Mouse (Mus musculus) midbrain, embryonic 13.5 days (tissue): ENCODE data around the gene Drc1. TPM values are rescaled to one million over a fixed set of nuclear protein-coding genes. Genes with fewer than 3 reads are reported as not detected.

Experiments used
- ATAC-seq: fragments of 200-750 bp; cut with Nextera tagmentation; 2 replicates; pipeline ENCODE4 v1.8.0; 2017; ENCODE audit warnings: mild to moderate bottlenecking, moderate TSS enrichment, moderate library complexity
- H3K27ac ChIP-seq: fragments of 300-500 bp; sonication (generic); 2 replicates; pipeline ENCODE4 v1.5.1; 2015; ENCODE audit warnings: inconsistent platforms, mild to moderate bottlenecking, moderate library complexity
- H3K27me3 ChIP-seq: fragments of 300-500 bp; sonication (generic); 2 replicates; pipeline ENCODE4 v1.6.1; 2015; ENCODE audit warnings: mild to moderate bottlenecking, inconsistent platforms
- H3K36me3 ChIP-seq: fragments of 300-500 bp; sonication (generic); 2 replicates; pipeline ENCODE4 v1.6.1; 2015; ENCODE audit warnings: mild to moderate bottlenecking, inconsistent platforms
- H3K4me1 ChIP-seq: fragments of 300-500 bp; sonication (generic); replicated peaks from 2 replicates; pipeline ENCODE4 v1.6.1; 2015; ENCODE audit warnings: inconsistent platforms
- H3K4me2 ChIP-seq: fragments of 300-500 bp; sonication (generic); replicated peaks from 2 replicates; pipeline ENCODE4 v1.6.1; 2015; ENCODE audit warnings: moderate library complexity, mild to moderate bottlenecking, inconsistent platforms
- H3K4me3 ChIP-seq: fragments of 300-500 bp; sonication (generic); replicated peaks from 2 replicates; pipeline ENCODE4 v1.5.1; 2015; ENCODE audit warnings: mild to moderate bottlenecking, inconsistent platforms
- H3K9ac ChIP-seq: fragments of 300-500 bp; sonication (generic); replicated peaks from 2 replicates; pipeline ENCODE4 v1.6.1; 2015; ENCODE audit warnings: mild to moderate bottlenecking, inconsistent platforms
- H3K9me3 ChIP-seq: fragments of 300-500 bp; sonication (generic); 2 replicates; pipeline ENCODE4 v1.6.1; 2016; ENCODE audit warnings: mild to moderate bottlenecking, inconsistent platforms
- WGBS: fragments of 180-500 bp; shearing (Covaris S2); methylation state at CpG from one replicate; pipeline ENCODE4 v1.1.7; 2015; 5-methylcytosine and 5-hydroxymethylcytosine counted together
- polyA plus RNA-seq: library from polyadenylated mRNA; unstranded; fragments of >200 nt; fragmentation: Nextera tagmentation; extraction: Ambion mirVana; gene quantifications from 2 replicates; pipeline ENCODE4 v1.2.1, GENCODE M21; 2015

Gene Drc1
- polyA plus RNA-seq, 1 experiment from 2014 or later, result 3.0 TPM

GRCm38 (mm10) chr5:30341601-30342365 lies 60.6 kb downstream of the Drc1 start:
- WGBS, result 82% methylated on average over 11 of the region's 11 CpGs
- peaks cover 7% of the 10 kb centered on the region for H3K4me1 ChIP-seq
- no peak for ATAC-seq
- H3K27me3 ChIP-seq, result peaks cover 22% of the 10 kb centered on the region
- H3K4me3 ChIP-seq, result no peak overlapping the region
- H3K4me2 ChIP-seq, result no peak overlapping the region
- no peak overlapping the region for H3K9ac ChIP-seq
- H3K9me3 ChIP-seq, result no peaks in the 10 kb centered on the region
- H3K27ac ChIP-seq, result no peak overlapping the region
- no peaks in the 10 kb centered on the region for H3K36me3 ChIP-seq

DNA sequence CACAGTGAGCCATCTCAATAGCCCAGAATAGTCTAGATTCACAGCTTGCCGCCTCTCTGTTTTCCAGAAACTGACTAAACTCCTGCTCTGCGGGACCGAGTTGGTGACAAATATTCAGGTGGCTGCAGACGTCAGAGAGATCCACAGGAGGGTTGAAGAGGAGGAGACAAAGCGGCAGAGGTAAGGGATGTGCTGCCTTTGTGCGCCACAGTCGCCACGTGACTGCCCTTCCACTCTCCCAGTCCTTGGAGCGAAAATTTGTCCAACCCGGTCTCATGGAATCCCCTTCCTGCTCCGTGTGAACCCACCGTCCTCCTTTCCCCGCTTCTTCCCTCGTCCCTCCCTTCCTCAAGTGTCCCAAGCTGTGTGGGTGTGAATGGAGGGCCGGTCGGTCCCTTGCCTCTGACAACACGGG lies 61.4 kb downstream of the Drc1 start:
- Histone ChIP-seq H3K4me1 (peaks cover 7% of the 10 kb centered on the region), H3K9me3 (no peaks in the 10 kb centered on the region), H3K27me3 (peaks cover 22% of the 10 kb centered on the region), H3K4me2 (peak overlapping the region; percentile 51), H3K36me3 (no peaks in the 10 kb centered on the region), H3K4me3 (peak overlapping the region; percentile 27), H3K9ac (no peak overlapping the region; the same call in 1 of the 2 replicates), H3K27ac (no peak overlapping the region)
- peak; percentile 45; the same call in 1 of the 2 replicates for ATAC-seq
- WGBS, result 4% methylated on average over 17 of the region's 17 CpGs

GRCm38 (mm10) chr5:30343107-30343506 lies 61.9 kb downstream of the Drc1 start:
- peak overlapping the region; percentile 51 for H3K4me2 ChIP-seq

GRCm38 (mm10) chr5:30343886-30344285 lies 62.7 kb downstream of the Drc1 start:
- Histone ChIP-seq H3K36me3 (no peaks in the 10 kb centered on the region), H3K4me2 (no peak overlapping the region), H3K4me3 (no peak overlapping the region), H3K9ac (no peak overlapping the region), H3K9me3 (no peaks in the 10 kb centered on the region), H3K27ac (no peak overlapping the region), H3K4me1 (peaks cover 7% of the 10 kb centered on the region), H3K27me3 (peaks cover 22% of the 10 kb centered on the region)
- no peak for ATAC-seq
- 79% methylated on average over 5 of the region's 5 CpGs for WGBS

More at GRCm38 (mm10) chr5:30343107-30343506, 61.9 kb downstream of the Drc1 start:
- no peaks in the 10 kb centered on the region for H3K9me3 ChIP-seq
- peak overlapping the region; percentile 27 for H3K4me3 ChIP-seq
- H3K27ac ChIP-seq, result no peak overlapping the region
- H3K9ac ChIP-seq, result no peak overlapping the region; the same call in 1 of the 2 replicates
- H3K36me3 ChIP-seq, result no peaks in the 10 kb centered on the region
- peak; percentile 77 for ATAC-seq
- peaks cover 22% of the 10 kb centered on the region for H3K27me3 ChIP-seq
- WGBS, result 4% methylated on average over 9 of the region's 9 CpGs
- H3K4me1 ChIP-seq, result peaks cover 7% of the 10 kb centered on the region

DNA sequence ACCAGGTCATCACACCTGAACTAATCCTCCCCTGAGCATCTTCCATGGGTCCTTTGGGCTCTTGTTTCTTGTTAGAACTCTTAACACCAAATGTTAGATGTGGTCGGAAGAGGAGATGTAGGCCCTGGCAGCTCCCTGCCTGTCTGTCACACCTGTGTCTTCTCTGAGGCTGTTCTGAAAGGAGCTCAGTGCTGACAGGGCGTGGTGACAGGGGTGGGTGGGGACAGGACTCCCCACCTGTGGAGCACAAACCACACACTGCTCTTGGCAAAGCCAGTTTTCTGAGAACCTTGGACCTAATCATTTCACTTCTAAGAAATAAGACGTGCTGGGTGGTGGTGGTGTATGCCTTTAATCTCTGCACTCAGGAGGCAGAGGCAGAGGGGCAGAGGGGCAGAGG lies 72.4 kb downstream of the Drc1 start:
- no peaks in the 10 kb centered on the region for H3K4me1 ChIP-seq
- H3K4me2 ChIP-seq, result no peak overlapping the region
- H3K4me3 ChIP-seq, result no peak overlapping the region
- ATAC-seq, result no peak
- no peak overlapping the region for H3K9ac ChIP-seq
- no peaks in the 10 kb centered on the region for H3K27me3 ChIP-seq
- no peak overlapping the region for H3K27ac ChIP-seq
- no peaks in the 10 kb centered on the region for H3K36me3 ChIP-seq
- no peaks in the 10 kb centered on the region for H3K9me3 ChIP-seq
- 70% methylated on average over 3 of the region's 3 CpGs for WGBS

GRCm38 (mm10) chr5:30355114-30355513 lies 73.9 kb downstream of the Drc1 start:
- no peaks in the 10 kb centered on the region for H3K36me3 ChIP-seq
- H3K4me3 ChIP-seq, result no peak overlapping the region
- 85% methylated on average over 7 of the region's 7 CpGs for WGBS
- H3K9me3 ChIP-seq, result no peaks in the 10 kb centered on the region
- no peak overlapping the region for H3K27ac ChIP-seq
- ATAC-seq, result no peak
- H3K4me2 ChIP-seq, result no peak overlapping the region
- H3K27me3 ChIP-seq, result no peaks in the 10 kb centered on the region
- H3K9ac ChIP-seq, result no peak overlapping the region
- no peaks in the 10 kb centered on the region for H3K4me1 ChIP-seq

- H3K36me3 ChIP-seq, result no peaks in the 10 kb centered on the region
- H3K9me3 ChIP-seq, result no peaks in the 10 kb centered on the region
- no peak overlapping the region for H3K4me2 ChIP-seq
- no peak overlapping the region for H3K27ac ChIP-seq
- WGBS, result 89% methylated on average over 14 of the region's 14 CpGs
- no peaks in the 10 kb centered on the region for H3K4me1 ChIP-seq
- no peak for ATAC-seq
- no peaks in the 10 kb centered on the region for H3K27me3 ChIP-seq
- H3K4me3 ChIP-seq, result no peak overlapping the region
- no peak overlapping the region for H3K9ac ChIP-seq
Measured at GRCm38 (mm10) chr5:30355559-30356159, 74.5 kb downstream of the Drc1 start.

DNA sequence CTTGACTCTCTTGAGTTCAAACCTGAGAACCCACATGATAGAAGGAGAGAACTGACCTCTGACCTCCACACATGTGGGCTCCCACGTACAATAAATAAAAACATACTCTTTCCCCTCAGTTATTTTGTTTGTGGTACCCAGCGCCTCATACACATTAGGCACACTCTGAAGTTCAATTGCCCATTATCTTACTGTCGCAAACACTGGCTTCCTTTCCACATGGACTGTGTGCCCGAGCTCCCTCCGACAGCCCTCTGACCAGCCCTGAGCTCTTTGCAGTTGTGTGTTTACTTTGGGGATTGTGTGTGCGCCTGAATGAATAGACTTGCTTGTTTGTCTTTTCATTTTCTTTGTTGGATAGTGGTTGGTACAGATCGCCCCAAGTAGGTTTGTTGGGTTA lies 75.5 kb downstream of the Drc1 start:
- WGBS, result 71% methylated on average over 7 of the region's 7 CpGs
- no peaks in the 10 kb centered on the region for H3K27me3 ChIP-seq
- H3K9me3 ChIP-seq, result no peaks in the 10 kb centered on the region
- no peaks in the 10 kb centered on the region for H3K36me3 ChIP-seq
- H3K9ac ChIP-seq, result no peak overlapping the region
- ATAC-seq, result no peak
- no peak overlapping the region for H3K4me2 ChIP-seq
- no peak overlapping the region for H3K4me3 ChIP-seq
- H3K27ac ChIP-seq, result no peak overlapping the region
- no peaks in the 10 kb centered on the region for H3K4me1 ChIP-seq

- no peak for ATAC-seq
- no peaks in the 10 kb centered on the region for H3K9me3 ChIP-seq
- 89% methylated on average over 10 of the region's 10 CpGs for WGBS
Measured at GRCm38 (mm10) chr5:30358436-30359099, 77.4 kb downstream of the Drc1 start.

GRCm38 (mm10) chr5:30367405-30367804 lies 86.2 kb downstream of the Drc1 start:
- no peak overlapping the region for H3K9ac ChIP-seq
- no peak overlapping the region for H3K4me3 ChIP-seq
- H3K9me3 ChIP-seq, result no peaks in the 10 kb centered on the region
- H3K27ac ChIP-seq, result no peak overlapping the region
- ATAC-seq, result no peak
- H3K4me2 ChIP-seq, result no peak overlapping the region
- no peaks in the 10 kb centered on the region for H3K4me1 ChIP-seq
- WGBS, result 77% methylated on average over 8 of the region's 8 CpGs
- H3K36me3 ChIP-seq, result no peaks in the 10 kb centered on the region
- H3K27me3 ChIP-seq, result no peaks in the 10 kb centered on the region

More at GRCm38 (mm10) chr5:30358436-30359099, 77.4 kb downstream of the Drc1 start:
- H3K4me1 ChIP-seq, result no peaks in the 10 kb centered on the region
- no peak overlapping the region for H3K4me3 ChIP-seq
- H3K4me2 ChIP-seq, result no peak overlapping the region
- no peak overlapping the region for H3K27ac ChIP-seq
- no peak overlapping the region for H3K9ac ChIP-seq
- H3K27me3 ChIP-seq, result no peaks in the 10 kb centered on the region
- no peaks in the 10 kb centered on the region for H3K36me3 ChIP-seq

DNA sequence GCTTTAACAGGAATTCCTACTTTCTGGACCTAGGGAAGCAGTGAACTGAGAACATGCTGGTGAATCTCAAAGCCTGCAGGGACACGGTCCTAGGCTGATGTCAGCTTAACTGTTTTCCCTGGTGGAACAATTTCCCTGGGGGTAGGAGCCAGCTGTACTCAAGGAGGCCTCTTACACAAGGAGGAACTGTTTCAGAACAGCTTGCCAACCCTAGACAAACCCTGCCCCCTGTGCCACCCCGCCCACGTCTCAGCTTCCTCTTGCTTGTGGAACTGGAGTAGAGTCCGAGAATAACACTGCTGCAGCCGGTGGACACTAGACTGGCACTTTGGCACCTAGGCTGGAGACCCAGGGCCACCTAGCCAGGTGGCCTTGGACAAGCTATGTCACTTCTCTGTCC lies 88.2 kb downstream of the Drc1 start:
- H3K36me3 ChIP-seq, result no peaks in the 10 kb centered on the region
- no peak overlapping the region for H3K4me2 ChIP-seq
- H3K9me3 ChIP-seq, result no peaks in the 10 kb centered on the region
- H3K9ac ChIP-seq, result no peak overlapping the region
- ATAC-seq, result no peak
- no peak overlapping the region for H3K4me3 ChIP-seq
- no peak overlapping the region for H3K27ac ChIP-seq
- WGBS, result 87% methylated on average over 5 of the region's 5 CpGs
- no peaks in the 10 kb centered on the region for H3K4me1 ChIP-seq
- no peaks in the 10 kb centered on the region for H3K27me3 ChIP-seq

DNA sequence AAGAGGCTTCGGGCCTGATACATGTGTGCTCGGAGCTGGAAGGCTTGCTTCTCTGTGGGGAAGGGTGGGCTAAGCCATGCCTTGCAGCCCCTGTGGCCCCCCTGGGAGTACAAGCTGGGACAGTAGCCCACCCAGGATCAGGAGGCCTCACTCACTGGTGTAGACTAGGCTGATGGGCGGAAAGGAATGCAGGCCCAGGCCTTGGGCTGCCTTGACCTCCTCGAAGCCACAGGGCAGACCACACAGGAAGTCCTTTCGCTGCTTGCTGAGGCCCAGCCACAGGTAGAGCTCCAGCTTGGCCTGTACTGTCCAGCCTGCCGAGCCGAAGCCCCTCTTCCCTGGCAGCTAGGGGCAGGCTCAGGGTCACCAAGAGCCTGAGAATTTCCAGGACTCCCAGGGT lies 101.7 kb downstream of the Drc1 start:
- WGBS, result 65% methylated on average over 7 of the region's 7 CpGs
- H3K27me3 ChIP-seq, result no peaks in the 10 kb centered on the region
- no peak overlapping the region for H3K4me3 ChIP-seq
- no peak for ATAC-seq
- no peak overlapping the region for H3K4me2 ChIP-seq
- H3K9ac ChIP-seq, result no peak overlapping the region
- H3K36me3 ChIP-seq, result no peaks in the 10 kb centered on the region
- H3K4me1 ChIP-seq, result no peaks in the 10 kb centered on the region
- H3K9me3 ChIP-seq, result no peaks in the 10 kb centered on the region
- no peak overlapping the region for H3K27ac ChIP-seq
